Mouse (Mus musculus): ENCODE data around the gene Hspd1. TPM values are rescaled to one million over a fixed set of nuclear protein-coding genes. Genes with fewer than 3 reads are reported as not detected.

Gene Hspd1
- total and polyA plus RNA-seq, 3 experiments = 306 to 885 (median 775) TPM

DNA sequence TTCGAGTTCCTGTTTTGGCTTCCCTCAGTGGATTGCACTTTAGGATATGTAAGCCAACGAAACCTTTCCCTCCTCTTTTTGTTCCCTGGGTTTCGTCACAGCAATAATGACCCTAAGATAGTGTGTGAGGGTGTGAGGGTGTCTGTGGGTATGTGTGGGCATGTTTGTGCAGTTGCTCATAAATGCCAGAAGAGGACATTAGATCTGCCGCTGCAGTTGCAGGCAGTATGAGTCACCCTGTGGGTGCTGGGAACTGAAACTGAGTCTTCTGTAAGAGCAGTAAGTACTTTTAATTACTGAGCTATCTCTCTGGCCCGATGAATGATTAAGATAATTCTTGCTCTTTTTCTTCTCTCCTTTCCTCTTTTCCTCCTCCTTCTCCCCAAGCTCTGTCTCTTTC is 35.0 kb upstream of the Hspd1 start:
- Histone ChIP-seq H3K27me3 (ENCODE audit: control insufficient read depth in 1 of 2, insufficient read depth in 2 of 2, low read length in 2 of 2) (no peaks in the 10 kb centered on the region), H3K79me2 (ENCODE audit: control insufficient read depth, insufficient read depth, low read length, poor library complexity) (no peaks in the 10 kb centered on the region), H3K4me3 (ENCODE audit: control insufficient read depth in 1 of 2, insufficient read depth in 1 of 2, low read depth in 2 of 2, low read length in 2 of 2) (no peak overlapping the region), H3K27ac (ENCODE audit: control insufficient read depth, low read depth, low read length) (no peak overlapping the region), H3K9ac (ENCODE audit: control insufficient read depth, low read depth, low read length, poor library complexity, severe bottlenecking) (no peak overlapping the region), H3K9me3 (replicated peaks; ENCODE audit: insufficient read depth, low read length) (no peaks in the 10 kb centered on the region), H3K36me3 (ENCODE audit: control insufficient read depth in 1 of 2, insufficient read depth in 2 of 2, low read length in 2 of 2) (no peaks in the 10 kb centered on the region), H3K4me1 (ENCODE audit: control insufficient read depth in 1 of 2, insufficient read depth in 2 of 2, low read length in 2 of 2) (no peaks in the 10 kb centered on the region)
- TF ChIP-seq ZKSCAN1 (IDR thresholded peaks at IDR 0.05; ENCODE audit: low read depth, low read length) (no peak), TCF12 (IDR thresholded peaks at IDR 0.05; ENCODE audit: low read depth, low read length) (no peak), GABPA (IDR thresholded peaks at IDR 0.05; ENCODE audit: low read depth, low read length) (no peak), GATA1 (IDR thresholded peaks at IDR 0.05; ENCODE audit: low read depth, low read length) (no peak), UBTF (IDR thresholded peaks at IDR 0.05; ENCODE audit: borderline replicate concordance, insufficient read depth, low read depth, low read length) (no peak), POLR2AphosphoS2 (IDR thresholded peaks at IDR 0.05; ENCODE audit: low read length) (no peak), CHD2 (IDR thresholded peaks at IDR 0.05; ENCODE audit: low read length) (no peak), POLR2AphosphoS5 (IDR thresholded peaks at IDR 0.05; ENCODE audit: borderline replicate concordance, low read depth, low read length) (no peak), MYC (IDR thresholded peaks at IDR 0.05; ENCODE audit: low read depth, low read length) (no peak), KAT2A (conservative IDR thresholded peaks at IDR 0.05; ENCODE audit: low read depth, low read length) (no peak)
- DNase-seq (ENCODE audit: low read depth, low spot score) = no peak

DNA sequence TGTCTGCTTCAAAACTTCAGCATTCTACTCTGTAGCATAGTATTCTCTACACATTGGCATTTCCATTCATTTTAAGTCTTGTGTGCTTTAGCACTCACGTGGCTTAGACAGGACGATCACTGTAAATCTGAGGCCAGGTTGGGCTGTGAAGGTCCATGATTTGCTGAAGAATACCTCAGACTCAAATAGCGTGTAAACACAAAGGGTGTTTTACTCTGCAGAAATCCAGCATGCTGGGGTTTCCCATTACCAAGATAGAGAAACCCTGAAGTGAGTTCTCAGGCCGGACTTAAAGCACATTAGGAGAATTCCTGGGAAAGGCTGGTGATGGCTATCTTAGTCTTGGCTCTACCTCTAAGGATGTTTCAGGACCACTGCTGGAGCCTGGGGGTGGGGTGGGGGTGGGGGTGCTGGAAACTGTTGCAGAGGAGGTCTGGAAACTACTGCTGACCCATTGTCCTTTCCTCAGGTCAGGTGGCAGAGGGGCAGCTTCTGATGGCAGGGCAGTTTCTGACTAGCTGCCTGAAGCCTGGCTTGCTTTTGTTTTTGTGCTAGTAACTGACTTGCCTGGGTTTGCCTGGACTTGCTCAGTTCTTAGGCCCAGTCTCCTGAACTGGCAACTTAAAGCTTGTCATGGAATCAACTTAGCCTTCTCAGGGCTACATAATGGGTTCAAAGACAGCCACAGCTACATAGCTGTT is 21.2 kb upstream of the Hspd1 start:
- no peak overlapping the region for H3K27ac ChIP-seq (ENCODE audit: control insufficient read depth, low read depth, low read length)
- no peak overlapping the region for H3K4me3 ChIP-seq (ENCODE audit: control insufficient read depth in 1 of 2, insufficient read depth in 1 of 2, low read depth in 2 of 2, low read length in 2 of 2)
- H3K36me3 ChIP-seq (ENCODE audit: control insufficient read depth in 1 of 2, insufficient read depth in 2 of 2, low read length in 2 of 2) = no peaks in the 10 kb centered on the region
- no peaks in the 10 kb centered on the region for H3K27me3 ChIP-seq (ENCODE audit: control insufficient read depth in 1 of 2, insufficient read depth in 2 of 2, low read length in 2 of 2)
- no peak overlapping the region for H3K9ac ChIP-seq (ENCODE audit: control insufficient read depth, low read depth, low read length, poor library complexity, severe bottlenecking)
- TF ChIP-seq JUND (IDR thresholded peaks at IDR 0.05; ENCODE audit: low read depth, low read length) (no peak), GATA1 (IDR thresholded peaks at IDR 0.05; ENCODE audit: low read depth, low read length) (no peak), CHD1 (IDR thresholded peaks at IDR 0.05; ENCODE audit: low read depth, low read length) (no peak)
- no peak for DNase-seq (ENCODE audit: low read depth, low spot score)
- no peaks in the 10 kb centered on the region for H3K9me3 ChIP-seq (replicated peaks; ENCODE audit: insufficient read depth, low read length)
- H3K4me1 ChIP-seq (ENCODE audit: control insufficient read depth in 1 of 2, insufficient read depth in 2 of 2, low read length in 2 of 2) = no peaks in the 10 kb centered on the region
- H3K79me2 ChIP-seq (ENCODE audit: control insufficient read depth, insufficient read depth, low read length, poor library complexity) = no peaks in the 10 kb centered on the region

GRCm38 (mm10) chr1:55108473-55108872 is 20.4 kb upstream of the Hspd1 start:
- H3K9ac ChIP-seq (ENCODE audit: control insufficient read depth, low read depth, low read length, poor library complexity, severe bottlenecking) = no peak overlapping the region
- H3K4me3 ChIP-seq (ENCODE audit: control insufficient read depth in 1 of 2, insufficient read depth in 1 of 2, low read depth in 2 of 2, low read length in 2 of 2) = no peak overlapping the region
- no peaks in the 10 kb centered on the region for H3K79me2 ChIP-seq (ENCODE audit: control insufficient read depth, insufficient read depth, low read length, poor library complexity)
- no peaks in the 10 kb centered on the region for H3K27me3 ChIP-seq (ENCODE audit: control insufficient read depth in 1 of 2, insufficient read depth in 2 of 2, low read length in 2 of 2)
- TF ChIP-seq JUND (IDR thresholded peaks at IDR 0.05; ENCODE audit: low read depth, low read length) (no peak), ZKSCAN1 (IDR thresholded peaks at IDR 0.05; ENCODE audit: low read depth, low read length) (no peak), UBTF (IDR thresholded peaks at IDR 0.05; ENCODE audit: borderline replicate concordance, insufficient read depth, low read depth, low read length) (no peak), CHD2 (IDR thresholded peaks at IDR 0.05; ENCODE audit: low read length) (no peak), KAT2A (conservative IDR thresholded peaks at IDR 0.05; ENCODE audit: low read depth, low read length) (no peak), MXI1 (IDR thresholded peaks at IDR 0.05; ENCODE audit: low read depth, low read length) (no peak)
- H3K27ac ChIP-seq (ENCODE audit: control insufficient read depth, low read depth, low read length) = no peak overlapping the region
- H3K4me1 ChIP-seq (ENCODE audit: control insufficient read depth in 1 of 2, insufficient read depth in 2 of 2, low read length in 2 of 2) = no peaks in the 10 kb centered on the region
- no peaks in the 10 kb centered on the region for H3K36me3 ChIP-seq (ENCODE audit: control insufficient read depth in 1 of 2, insufficient read depth in 2 of 2, low read length in 2 of 2)
- no peak for DNase-seq (ENCODE audit: low read depth, low spot score)
- H3K9me3 ChIP-seq (replicated peaks; ENCODE audit: insufficient read depth, low read length) = no peaks in the 10 kb centered on the region

Data from MEL (cell line).